Mouse (Mus musculus) megakaryocyte, embryonic 14.5 days (primary cell): ENCODE data around the gene Gm17349.

Source experiments
- FLI1 ChIP-seq: IDR thresholded peaks from 2 replicates; pipeline ENCODE4 v1.6.1; 2012; ENCODE audit warnings: low read length, inconsistent platforms, mixed read lengths
- GATA1 ChIP-seq: IDR thresholded peaks from 3 replicates; pipeline ENCODE4 v1.6.1; 2012; ENCODE audit warnings: mixed read lengths, low read length, inconsistent platforms, borderline replicate concordance

GRCm38 (mm10) chr15:99705440-99706048 is at the start of gene Gm17349:
- TF ChIP-seq GATA1 (no peak), FLI1 (no peak)
